Mouse (Mus musculus): Measurements from ENCODE around the gene Cap1. TPM values are rescaled to one million over a fixed set of nuclear protein-coding genes. Genes with fewer than 3 reads are reported as not detected.

Gene Cap1
- 71.3 and 79.5 TPM in 2 replicates for polyA plus RNA-seq (2015; fragmentation: Nextera tagmentation; extraction: Ambion mirVana)

- peaks cover 35% of the 10 kb centered on the region for H3K4me1 ChIP-seq
- peak within 1 kb of the TSS; percentile 100 for H3K27ac ChIP-seq
- H3K27me3 ChIP-seq: no peaks in the 10 kb centered on the region
- peak within 1 kb of the TSS; percentile 86 for H3K4me3 ChIP-seq (replicated peaks)
- ATAC-seq (replicated peaks; ENCODE audit: low FRiP score): peak; percentile 98
- peak within 1 kb of the TSS; percentile 87 for H3K4me2 ChIP-seq
- no peaks in the 10 kb centered on the region for H3K36me3 ChIP-seq
- no peaks in the 10 kb centered on the region for H3K9me3 ChIP-seq (replicated peaks)
- under 1% methylated on average over 49 of the region's 49 CpGs for WGBS
- H3K9ac ChIP-seq: peak within 1 kb of the TSS; percentile 84
Measured at GRCm38 (mm10) chr4:122885768-122886578, at the start of gene Cap1. Gene Cap1, minus strand, starts transcription at chr4:122886056.

GRCm38 (mm10) chr4:122933857-122934256, 48.0 kb upstream of the Cap1 start:
- Histone ChIP-seq H3K4me1 (peaks cover 11% of the 10 kb centered on the region; the same call in 1 of the 2 replicates), H3K9me3 (replicated peaks) (no peaks in the 10 kb centered on the region), H3K4me3 (replicated peaks) (no peak overlapping the region), H3K27me3 (no peaks in the 10 kb centered on the region), H3K36me3 (no peaks in the 10 kb centered on the region), H3K9ac (no peak overlapping the region), H3K27ac (peak overlapping the region; percentile 75), H3K4me2 (no peak overlapping the region)
- WGBS: 22% methylated on average over 3 of the region's 3 CpGs
- ATAC-seq (replicated peaks; ENCODE audit: low FRiP score): peak; percentile 49; the same call in 1 of the 2 replicates

GRCm38 (mm10) chr4:122933051-122933591, 47.3 kb upstream of the Cap1 start:
- 77% methylated on average over 3 of the region's 3 CpGs for WGBS
- no peaks in the 10 kb centered on the region for H3K9me3 ChIP-seq (replicated peaks)

GRCm38 (mm10) chr4:122932239-122932978, 46.6 kb upstream of the Cap1 start:
- ATAC-seq (replicated peaks; ENCODE audit: low FRiP score): no peak
- WGBS: 75% methylated on average over 8 of the region's 8 CpGs
- Histone ChIP-seq H3K36me3 (no peaks in the 10 kb centered on the region), H3K4me3 (replicated peaks) (no peak overlapping the region), H3K27me3 (no peaks in the 10 kb centered on the region), H3K9me3 (replicated peaks) (no peaks in the 10 kb centered on the region), H3K4me1 (peaks cover 11% of the 10 kb centered on the region; the same call in 1 of the 2 replicates), H3K4me2 (no peak overlapping the region), H3K27ac (no peak overlapping the region), H3K9ac (no peak overlapping the region)

More at GRCm38 (mm10) chr4:122933051-122933591, 47.3 kb upstream of the Cap1 start:
- no peaks in the 10 kb centered on the region for H3K36me3 ChIP-seq
- H3K9ac ChIP-seq: no peak overlapping the region
- no peaks in the 10 kb centered on the region for H3K27me3 ChIP-seq
- peaks cover 11% of the 10 kb centered on the region; the same call in 1 of the 2 replicates for H3K4me1 ChIP-seq
- no peak overlapping the region for H3K27ac ChIP-seq
- no peak overlapping the region for H3K4me2 ChIP-seq
- H3K4me3 ChIP-seq (replicated peaks): no peak overlapping the region
- no peak for ATAC-seq (replicated peaks; ENCODE audit: low FRiP score)

- H3K4me2 ChIP-seq: no peak overlapping the region
- peaks cover 11% of the 10 kb centered on the region; the same call in 1 of the 2 replicates for H3K4me1 ChIP-seq
- H3K27ac ChIP-seq: no peak overlapping the region
- no peaks in the 10 kb centered on the region for H3K36me3 ChIP-seq
- H3K9ac ChIP-seq: no peak overlapping the region
- 86% methylated on average over 2 of the region's 2 CpGs for WGBS
- no peaks in the 10 kb centered on the region for H3K9me3 ChIP-seq (replicated peaks)
- no peak overlapping the region for H3K4me3 ChIP-seq (replicated peaks)
- no peak for ATAC-seq (replicated peaks; ENCODE audit: low FRiP score)
- H3K27me3 ChIP-seq: no peaks in the 10 kb centered on the region
Measured at GRCm38 (mm10) chr4:122930939-122931590, 45.2 kb upstream of the Cap1 start.

- ATAC-seq (replicated peaks; ENCODE audit: low FRiP score): peak; percentile 70
Measured at GRCm38 (mm10) chr4:122923392-122924344, 37.8 kb upstream of the Cap1 start.

GRCm38 (mm10) chr4:122922841-122923240, 37.0 kb upstream of the Cap1 start:
- no peaks in the 10 kb centered on the region for H3K9me3 ChIP-seq (replicated peaks)
- WGBS: 18% methylated on average over 1 of the region's 1 CpGs
- H3K9ac ChIP-seq: no peak overlapping the region
- no peak for ATAC-seq (replicated peaks; ENCODE audit: low FRiP score)
- no peaks in the 10 kb centered on the region for H3K4me1 ChIP-seq
- no peaks in the 10 kb centered on the region for H3K27me3 ChIP-seq
- no peak overlapping the region for H3K4me3 ChIP-seq (replicated peaks)
- no peak overlapping the region for H3K4me2 ChIP-seq
- no peaks in the 10 kb centered on the region for H3K36me3 ChIP-seq
- no peak overlapping the region for H3K27ac ChIP-seq

More at GRCm38 (mm10) chr4:122923392-122924344, 37.8 kb upstream of the Cap1 start:
- H3K27me3 ChIP-seq: no peaks in the 10 kb centered on the region
- no peak overlapping the region for H3K4me2 ChIP-seq
- no peaks in the 10 kb centered on the region for H3K9me3 ChIP-seq (replicated peaks)
- no peaks in the 10 kb centered on the region for H3K4me1 ChIP-seq
- H3K9ac ChIP-seq: no peak overlapping the region
- no peak overlapping the region for H3K4me3 ChIP-seq (replicated peaks)
- H3K36me3 ChIP-seq: no peaks in the 10 kb centered on the region
- WGBS: 80% methylated on average over 15 of the region's 15 CpGs
- peak overlapping the region; percentile 41; the same call in 1 of the 2 replicates for H3K27ac ChIP-seq

GRCm38 (mm10) chr4:122915985-122916384, 30.1 kb upstream of the Cap1 start:
- Histone ChIP-seq H3K9me3 (replicated peaks) (no peaks in the 10 kb centered on the region; the same call in 1 of the 2 replicates), H3K27ac (no peak overlapping the region), H3K36me3 (no peaks in the 10 kb centered on the region), H3K4me2 (no peak overlapping the region), H3K27me3 (no peaks in the 10 kb centered on the region), H3K9ac (no peak overlapping the region), H3K4me1 (no peaks in the 10 kb centered on the region), H3K4me3 (replicated peaks) (no peak overlapping the region)
- 89% methylated on average over 4 of the region's 4 CpGs for WGBS
- ATAC-seq (replicated peaks; ENCODE audit: low FRiP score): no peak

GRCm38 (mm10) chr4:122914186-122914585, 28.3 kb upstream of the Cap1 start:
- no peaks in the 10 kb centered on the region for H3K27me3 ChIP-seq
- WGBS: 74% methylated on average over 7 of the region's 7 CpGs

GRCm38 (mm10) chr4:122912613-122913012, 26.8 kb upstream of the Cap1 start:
- Histone ChIP-seq H3K4me1 (0 out of 2 replicates have a peak, but pooled peaks cover 2% of the 10 kb centered on the region), H3K4me3 (replicated peaks) (no peak overlapping the region), H3K27me3 (no peaks in the 10 kb centered on the region), H3K9ac (no peak overlapping the region), H3K36me3 (no peaks in the 10 kb centered on the region), H3K9me3 (replicated peaks) (no peaks in the 10 kb centered on the region; the same call in 1 of the 2 replicates), H3K27ac (no peak overlapping the region), H3K4me2 (no peak overlapping the region)
- ATAC-seq (replicated peaks; ENCODE audit: low FRiP score): no peak
- 71% methylated on average over 5 of the region's 5 CpGs for WGBS

More at GRCm38 (mm10) chr4:122914186-122914585, 28.3 kb upstream of the Cap1 start:
- Histone ChIP-seq H3K9ac (no peak overlapping the region), H3K4me1 (0 out of 2 replicates have a peak, but pooled peaks cover 2% of the 10 kb centered on the region), H3K4me3 (replicated peaks) (no peak overlapping the region), H3K27ac (no peak overlapping the region), H3K4me2 (no peak overlapping the region), H3K36me3 (no peaks in the 10 kb centered on the region), H3K9me3 (replicated peaks) (no peaks in the 10 kb centered on the region; the same call in 1 of the 2 replicates)
- no peak for ATAC-seq (replicated peaks; ENCODE audit: low FRiP score)
